Mouse (Mus musculus) layer of hippocampus, adult 8-10 months (tissue): ENCODE results near the gene Ppara. TPM values are rescaled to one million over a fixed set of nuclear protein-coding genes. Genes with fewer than 3 reads are reported as not detected.

ENCODE experiments used
- DNase-seq, 2 experiments: peaks; one replicate each; pipeline ENCODE4 v3.0.0; 2022; ENCODE audit warnings: low spot score in 2 of 2
- microRNA-seq, 2 experiments: library from miRNA; unstranded; fragments of <30 nt; microRNA quantifications; one replicate each; pipeline ENCODE4 v1.2.0; 2022
- total RNA-seq, 4 experiments: library from RNA; stranded (reverse); gene quantifications; 2 replicates each; pipeline ENCODE4 v1.2.4; 2022

Gene Ppara
- total RNA-seq, 4 experiments from 2014 or later, result 2.8 to 5.1 (median 4.2) TPM

- no peak for DNase-seq
Observed at GRCm38 (mm10) chr15:85841796-85842360, 107.1 kb downstream of the Ppara start.

- no peak for DNase-seq
Observed at GRCm38 (mm10) chr15:85845071-85845470, 110.3 kb downstream of the Ppara start.

DNA sequence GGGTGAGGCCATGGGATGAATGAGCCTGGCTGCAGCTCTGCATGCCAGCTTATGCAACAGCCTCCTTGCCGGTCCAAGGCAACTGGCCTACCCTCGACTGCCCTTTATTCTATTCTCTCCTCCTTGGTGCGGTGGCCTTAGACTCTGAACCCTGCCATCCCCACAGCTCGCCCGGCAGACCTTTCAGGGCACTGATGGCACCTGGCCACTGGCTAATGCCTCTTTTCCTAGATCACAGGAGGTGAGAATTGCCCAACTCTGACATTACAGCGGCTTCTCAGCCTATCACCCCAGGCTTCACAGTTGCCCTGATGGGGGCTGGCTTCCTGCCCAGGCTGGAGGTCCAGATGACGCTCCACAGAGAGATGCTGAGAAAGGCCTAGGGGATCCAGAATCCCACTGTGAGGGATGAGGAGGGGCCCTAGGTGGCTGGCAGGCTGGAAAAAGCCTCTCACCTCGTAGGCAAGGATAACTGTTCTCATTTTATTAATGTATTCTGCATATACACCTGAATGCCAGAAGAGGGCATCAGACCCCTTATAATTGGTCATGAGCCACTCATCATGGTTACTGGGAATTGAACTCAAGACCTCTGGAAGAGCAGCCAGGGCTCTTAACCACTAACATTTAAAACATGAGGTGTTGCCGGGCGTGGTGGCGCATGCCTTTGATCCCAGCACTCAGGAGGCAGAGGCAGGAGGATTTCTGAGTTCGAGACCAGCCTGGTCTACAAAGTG is 117.0 kb downstream of the Ppara start:
- no peak for DNase-seq

Small RNAs within 50 kb of the gene (microRNA-seq; reads per million reads assigned to microRNA genes)
- gene Mirlet7b (128,055 to 128,984 reads per million in 2 experiments), gene Mirlet7c-2 (1,358 to 1,581 reads per million in 2 experiments)

Other genes starting within 250 kb of the Ppara start
- not detected for gene 7530416G11Rik, start 231.8 kb upstream of the Ppara start, total RNA-seq
- gene Wnt7b, start 152.5 kb upstream of the Ppara start, total RNA-seq, result 10 to 100 TPM; 45.9 to 52.4 (median 49.1) TPM
- 10 to 100 TPM; 15.3 to 27.8 (median 23.7) TPM for gene Cdpf1, start 76.7 kb downstream of the Ppara start, total RNA-seq
- under 1 TPM; 0.72 to 1.00 (median 0.87) TPM for gene Pkdrej, start 86.8 kb downstream of the Ppara start, total RNA-seq
- 1 to 10 TPM; 5.5 to 9.7 (median 7.4) TPM for gene Ttc38, start 97.3 kb downstream of the Ppara start, total RNA-seq
- gene Gtse1, start 124.8 kb downstream of the Ppara start, total RNA-seq, result under 1 TPM; 0.22 to 0.86 (median 0.49) TPM
- gene Trmu, start 144.3 kb downstream of the Ppara start, total RNA-seq, result 10 to 100 TPM; 31.0 to 40.1 (median 35.9) TPM